Mouse (Mus musculus) midbrain, postnatal 0 days (tissue): ENCODE measurements around the gene Gm10217. TPM values are rescaled to one million over a fixed set of nuclear protein-coding genes. Genes with fewer than 3 reads are reported as not detected.

Experiments
- ATAC-seq: fragments of 200-750 bp; cut with Nextera tagmentation; 2 replicates; pipeline ENCODE4 v1.8.0; 2017; ENCODE audit warnings: moderate number of reproducible peaks, mild to moderate bottlenecking, moderate TSS enrichment, moderate library complexity; ENCODE audit not compliant: low FRiP score
- DNase-seq: peaks from one replicate; pipeline ENCODE4 v3.0.0-alpha.2; 2015; ENCODE audit warnings: low spot score
- H3K27ac ChIP-seq: fragments of 300-500 bp; sonication (generic); 2 replicates; pipeline ENCODE4 v1.5.1; 2014; ENCODE audit warnings: low read depth, mild to moderate bottlenecking, low read length, mixed read lengths
- H3K27me3 ChIP-seq: fragments of 300-500 bp; sonication (generic); 2 replicates; pipeline ENCODE4 v1.6.1; 2014; ENCODE audit warnings: low read length, control low read depth, mixed read lengths; ENCODE audit not compliant: insufficient read depth
- H3K36me3 ChIP-seq: fragments of 300-500 bp; sonication (generic); 2 replicates; pipeline ENCODE4 v1.6.1; 2014; ENCODE audit warnings: low read length, control low read depth, mixed read lengths; ENCODE audit not compliant: insufficient read depth
- H3K4me1 ChIP-seq: fragments of 300-500 bp; sonication (generic); 2 replicates; pipeline ENCODE4 v1.6.1; 2014; ENCODE audit warnings: mild to moderate bottlenecking, control low read depth, antibody characterized with exemption, low read length, mixed read lengths; ENCODE audit not compliant: insufficient read depth
- H3K4me2 ChIP-seq: fragments of 300-500 bp; sonication (generic); 2 replicates; pipeline ENCODE4 v1.6.1; 2014; ENCODE audit warnings: low read depth, mild to moderate bottlenecking, low read length, mixed read lengths; ENCODE audit not compliant: poor library complexity, severe bottlenecking
- H3K4me3 ChIP-seq: fragments of 300-500 bp; sonication (generic); 2 replicates; pipeline ENCODE4 v1.5.1; 2014; ENCODE audit warnings: low read depth, mild to moderate bottlenecking, low read length, moderate library complexity
- H3K9ac ChIP-seq: fragments of 300-500 bp; sonication (generic); replicated peaks from 2 replicates; pipeline ENCODE4 v1.6.1; 2014; ENCODE audit warnings: mild to moderate bottlenecking, low read length, moderate library complexity, mixed read lengths; ENCODE audit not compliant: poor library complexity, severe bottlenecking
- H3K9me3 ChIP-seq: fragments of 300-500 bp; sonication (generic); 2 replicates; pipeline ENCODE4 v1.6.1; 2016; ENCODE audit warnings: low read length, control low read depth
- CTCF ChIP-seq: IDR thresholded peaks from 2 replicates; pipeline ENCODE4 v1.5.1; 2016; ENCODE audit warnings: antibody characterized with exemption, mild to moderate bottlenecking
- WGBS: fragments of 180-500 bp; shearing (Covaris S2); extraction: QIAGEN DNeasy Blood & Tissue Kit; methylation state at CpG from one replicate; pipeline ENCODE4 v1.1.7; 2014; 5-methylcytosine and 5-hydroxymethylcytosine counted together
- polyA plus RNA-seq: library from polyadenylated mRNA; unstranded; fragments of >200 nt; fragmentation: Nextera tagmentation; extraction: Ambion mirVana; gene quantifications from 2 replicates; pipeline ENCODE4 v1.2.1, GENCODE M21; 2015
- total RNA-seq: library from RNA; depleted of rRNA; stranded (reverse); fragments of >200 nt; gene quantifications from 2 replicates; pipeline ENCODE4 v1.2.3, GENCODE M21; 2014; rRNA removed

The Gm10217 gene
- total and polyA plus RNA-seq, 2 experiments from 2014 or later = not detected

- H3K4me3 ChIP-seq = no peak overlapping the region
- no peaks in the 10 kb centered on the region for H3K4me1 ChIP-seq
- 54% methylated on average over 3 of the region's 3 CpGs for WGBS
- H3K9ac ChIP-seq = no peak overlapping the region
- DNase-seq (no peak), ATAC-seq (no peak)
- H3K36me3 ChIP-seq = no peaks in the 10 kb centered on the region
- H3K27ac ChIP-seq = no peak overlapping the region
- H3K9me3 ChIP-seq = no peaks in the 10 kb centered on the region
- H3K27me3 ChIP-seq = no peaks in the 10 kb centered on the region
- no peak overlapping the region for H3K4me2 ChIP-seq
- TF ChIP-seq CTCF = no peak
Observed at GRCm38 (mm10) chr8:9868094-9868493, 4.0 kb downstream of the Gm10217 start.

GRCm38 (mm10) chr8:9876241-9876640 lies 12.2 kb downstream of the Gm10217 start:
- Histone ChIP-seq H3K27ac (no peak overlapping the region), H3K36me3 (no peaks in the 10 kb centered on the region), H3K9me3 (no peaks in the 10 kb centered on the region), H3K9ac (no peak overlapping the region), H3K4me3 (no peak overlapping the region), H3K27me3 (no peaks in the 10 kb centered on the region), H3K4me1 (no peaks in the 10 kb centered on the region), H3K4me2 (no peak overlapping the region)
- TF ChIP-seq CTCF = no peak
- ATAC-seq (no peak), DNase-seq (no peak)
- WGBS = 96% methylated on average over 1 of the region's 1 CpGs

GRCm38 (mm10) chr8:9879921-9880320 lies 15.9 kb downstream of the Gm10217 start:
- WGBS = 72% methylated on average over 4 of the region's 4 CpGs
- Histone ChIP-seq H3K36me3 (no peaks in the 10 kb centered on the region), H3K27ac (no peak overlapping the region), H3K9me3 (no peaks in the 10 kb centered on the region), H3K4me1 (no peaks in the 10 kb centered on the region), H3K27me3 (no peaks in the 10 kb centered on the region), H3K4me3 (no peak overlapping the region), H3K9ac (no peak overlapping the region), H3K4me2 (no peak overlapping the region)
- ATAC-seq = no peak
- TF ChIP-seq CTCF = no peak
- DNase-seq = peak; percentile 56

GRCm38 (mm10) chr8:9886714-9887113 lies 22.7 kb downstream of the Gm10217 start:
- 50% methylated on average over 4 of the region's 4 CpGs for WGBS
- TF ChIP-seq CTCF = no peak
- no peak for ATAC-seq

GRCm38 (mm10) chr8:9899199-9899598 lies 35.1 kb downstream of the Gm10217 start:
- no peaks in the 10 kb centered on the region for H3K27me3 ChIP-seq
- no peak overlapping the region for H3K27ac ChIP-seq
- WGBS = 88% methylated on average over 2 of the region's 2 CpGs
- no peaks in the 10 kb centered on the region for H3K9me3 ChIP-seq
- TF ChIP-seq CTCF = no peak
- no peak overlapping the region for H3K9ac ChIP-seq
- DNase-seq (no peak), ATAC-seq (no peak)
- 0 out of 2 replicates have a peak, but pooled peaks cover 4% of the 10 kb centered on the region for H3K4me1 ChIP-seq
- no peak overlapping the region for H3K4me2 ChIP-seq
- H3K36me3 ChIP-seq = no peaks in the 10 kb centered on the region
- no peak overlapping the region for H3K4me3 ChIP-seq

More at GRCm38 (mm10) chr8:9886714-9887113, 22.7 kb downstream of the Gm10217 start:
- no peak overlapping the region for H3K4me2 ChIP-seq
- H3K9ac ChIP-seq = no peak overlapping the region
- no peaks in the 10 kb centered on the region for H3K4me1 ChIP-seq
- DNase-seq = no peak
- no peak overlapping the region for H3K4me3 ChIP-seq
- no peaks in the 10 kb centered on the region for H3K27me3 ChIP-seq
- no peaks in the 10 kb centered on the region for H3K9me3 ChIP-seq
- H3K27ac ChIP-seq = no peak overlapping the region
- H3K36me3 ChIP-seq = no peaks in the 10 kb centered on the region

GRCm38 (mm10) chr8:9899673-9900072 lies 35.6 kb downstream of the Gm10217 start:
- Histone ChIP-seq H3K27ac (no peak overlapping the region), H3K4me1 (0 out of 2 replicates have a peak, but pooled peaks cover 4% of the 10 kb centered on the region), H3K4me2 (no peak overlapping the region), H3K9me3 (no peaks in the 10 kb centered on the region), H3K27me3 (no peaks in the 10 kb centered on the region), H3K4me3 (no peak overlapping the region), H3K9ac (no peak overlapping the region), H3K36me3 (no peaks in the 10 kb centered on the region)
- WGBS = 44% methylated on average over 3 of the region's 3 CpGs
- ATAC-seq (peak; percentile 44; the same call in 1 of the 2 replicates), DNase-seq (peak; percentile 9)
- TF ChIP-seq CTCF = no peak

Other genes starting within 250 kb of the Gm10217 start
- gene Fam155a, start 93.1 kb upstream of the Gm10217 start, total RNA-seq = 122 and 129 TPM in 2 replicates
- 37.6 and 39.9 TPM in 2 replicates for gene Fam155a, start 93.1 kb upstream of the Gm10217 start, polyA plus RNA-seq
- 4.1 and 4.2 TPM in 2 replicates for gene Lig4, start 113.4 kb downstream of the Gm10217 start, total RNA-seq
- 7.3 and 8.2 TPM in 2 replicates for gene Lig4, start 113.4 kb downstream of the Gm10217 start, polyA plus RNA-seq
- 21.3 and 29.1 TPM in 2 replicates for gene Abhd13, start 113.5 kb downstream of the Gm10217 start, total RNA-seq
- 11.2 and 12.3 TPM in 2 replicates for gene Abhd13, start 113.5 kb downstream of the Gm10217 start, polyA plus RNA-seq
- 0.33 and 1.1 TPM in 2 replicates for gene Tnfsf13b, start 142.2 kb downstream of the Gm10217 start, total RNA-seq
- gene Tnfsf13b, start 142.2 kb downstream of the Gm10217 start, polyA plus RNA-seq = 0.59 and 1.1 TPM in 2 replicates